Mouse (Mus musculus) MEL (cell line): ENCODE results near the gene Agl. TPM values are rescaled to one million over a fixed set of nuclear protein-coding genes. Genes with fewer than 3 reads are reported as not detected.

Experiments used
- DNase-seq: peaks from one replicate; pipeline ENCODE4 v3.0.0; 2011; ENCODE audit warnings: low read depth, low spot score
- H3K27ac ChIP-seq: 2 replicates; pipeline ENCODE4 v1.5.1; 2012; ENCODE audit warnings: low read depth, mild to moderate bottlenecking, control low read depth, low read length, moderate library complexity; ENCODE audit not compliant: control insufficient read depth
- H3K27me3 ChIP-seq, 2 experiments: fragments of 150-350 bp in 1 of 2; sonication (generic) in 1 of 2; 2 replicates each; pipeline ENCODE4 v1.6.1; 2012; ENCODE audit warnings: low read length in 2 of 2, mild to moderate bottlenecking in 2 of 2, improper control_type of control experiment in 1 of 2, moderate library complexity in 1 of 2; ENCODE audit not compliant: insufficient read depth in 2 of 2, control insufficient read depth in 1 of 2
- H3K36me3 ChIP-seq, 2 experiments: 2 replicates each; pipeline ENCODE4 v1.6.1; 2012 to 2014; ENCODE audit warnings: low read length in 2 of 2, improper control_type of control experiment in 1 of 2, inconsistent platforms in 1 of 2, mild to moderate bottlenecking in 1 of 2; ENCODE audit not compliant: insufficient read depth in 2 of 2, control insufficient read depth in 1 of 2
- H3K4me1 ChIP-seq, 2 experiments: fragments of 150-350 bp in 1 of 2; sonication (generic) in 1 of 2; 2 replicates each; pipeline ENCODE4 v1.6.1; 2012; ENCODE audit warnings: low read length in 2 of 2, improper control_type of control experiment in 1 of 2, mild to moderate bottlenecking in 1 of 2; ENCODE audit not compliant: insufficient read depth in 2 of 2, control insufficient read depth in 1 of 2
- H3K4me3 ChIP-seq, 2 experiments: fragments of 150-350 bp in 1 of 2; sonication (generic) in 1 of 2; 2 replicates each; pipeline ENCODE4 v1.5.1; 2012; ENCODE audit warnings: low read depth in 2 of 2, low read length in 2 of 2, mild to moderate bottlenecking in 2 of 2, moderate library complexity in 2 of 2, control low read depth in 1 of 2, improper control_type of control experiment in 1 of 2; ENCODE audit not compliant: control insufficient read depth in 1 of 2, insufficient read depth in 1 of 2
- H3K79me2 ChIP-seq: 2 replicates; pipeline ENCODE4 v1.6.1; 2012; ENCODE audit warnings: mild to moderate bottlenecking, low read length, moderate library complexity; ENCODE audit not compliant: control insufficient read depth, poor library complexity, insufficient read depth
- H3K9ac ChIP-seq: 2 replicates; pipeline ENCODE4 v1.6.1; 2012; ENCODE audit warnings: low read depth, mild to moderate bottlenecking, control low read depth, low read length, moderate library complexity; ENCODE audit not compliant: control insufficient read depth, poor library complexity, severe bottlenecking
- H3K9me3 ChIP-seq: fragments of 150-350 bp; sonication (generic); replicated peaks from 2 replicates; pipeline ENCODE4 v1.6.1; 2012; ENCODE audit warnings: mild to moderate bottlenecking, low read length, improper control_type of control experiment, moderate library complexity; ENCODE audit not compliant: insufficient read depth
- CHD1 ChIP-seq: IDR thresholded peaks from 2 replicates; pipeline ENCODE4 v1.6.1; 2012; ENCODE audit warnings: low read depth, mild to moderate bottlenecking, inconsistent platforms, low read length, improper control_type of control experiment
- ELF1 ChIP-seq: IDR thresholded peaks from 2 replicates; pipeline ENCODE4 v1.6.1; 2014; ENCODE audit warnings: low read depth, mild to moderate bottlenecking, inconsistent platforms, low read length, improper control_type of control experiment, moderate library complexity
- EP300 ChIP-seq, 2 experiments: IDR thresholded peaks; 2 replicates each; pipeline ENCODE4 v1.6.1; 2011; ENCODE audit warnings: improper control_type of control experiment in 2 of 2, low read length in 2 of 2, low read depth in 1 of 2, mild to moderate bottlenecking in 1 of 2
- ETS1 ChIP-seq: IDR thresholded peaks from 2 replicates; pipeline ENCODE4 v1.6.1; 2012; ENCODE audit warnings: low read depth, mild to moderate bottlenecking, inconsistent platforms, low read length, improper control_type of control experiment, moderate library complexity
- GABPA ChIP-seq: IDR thresholded peaks from 2 replicates; pipeline ENCODE4 v1.6.1; 2012; ENCODE audit warnings: low read depth, mild to moderate bottlenecking, inconsistent platforms, low read length, improper control_type of control experiment, moderate library complexity
- JUND ChIP-seq: IDR thresholded peaks from 2 replicates; pipeline ENCODE4 v1.6.1; 2011; ENCODE audit warnings: low read depth, mild to moderate bottlenecking, improper control_type of control experiment, low read length
- KAT2A ChIP-seq: conservative IDR thresholded peaks from 2 replicates; pipeline ENCODE4 v1.6.1; 2012; ENCODE audit warnings: low read depth, low read length, improper control_type of control experiment, inconsistent platforms
- MAFK ChIP-seq: IDR thresholded peaks from 2 replicates; pipeline ENCODE4 v1.6.1; 2011; ENCODE audit warnings: low read depth, mild to moderate bottlenecking, low read length, improper control_type of control experiment, borderline replicate concordance
- MAX ChIP-seq: IDR thresholded peaks from 2 replicates; pipeline ENCODE4 v1.6.1; 2011; ENCODE audit warnings: low read length, improper control_type of control experiment
- MEF2A ChIP-seq: IDR thresholded peaks from 2 replicates; pipeline ENCODE4 v1.6.1; 2014; ENCODE audit warnings: low read depth, mild to moderate bottlenecking, inconsistent platforms, low read length, improper control_type of control experiment; ENCODE audit not compliant: poor library complexity, insufficient replicate concordance, severe bottlenecking; ENCODE audit errors: extremely low read depth
- MXI1 ChIP-seq: IDR thresholded peaks from 2 replicates; pipeline ENCODE4 v1.6.1; 2011; ENCODE audit warnings: mild to moderate bottlenecking, low read depth, low read length, improper control_type of control experiment
- MYC ChIP-seq: IDR thresholded peaks from 2 replicates; pipeline ENCODE4 v1.6.1; 2011; ENCODE audit warnings: low read depth, mild to moderate bottlenecking, low read length, improper control_type of control experiment, moderate library complexity
- RAD21 ChIP-seq: IDR thresholded peaks from 2 replicates; pipeline ENCODE4 v1.6.1; 2011; ENCODE audit warnings: mild to moderate bottlenecking, low read depth, low read length, improper control_type of control experiment
- RCOR1 ChIP-seq: IDR thresholded peaks from 2 replicates; pipeline ENCODE4 v1.6.1; 2012; ENCODE audit warnings: low read depth, mild to moderate bottlenecking, inconsistent platforms, low read length, improper control_type of control experiment
- SIN3A ChIP-seq: IDR thresholded peaks from 2 replicates; pipeline ENCODE4 v1.6.1; 2012; ENCODE audit warnings: low read length, improper control_type of control experiment, inconsistent platforms
- SMC3 ChIP-seq: IDR thresholded peaks from 2 replicates; pipeline ENCODE4 v1.6.1; 2011; ENCODE audit warnings: low read depth, low read length, improper control_type of control experiment
- TAL1 ChIP-seq: IDR thresholded peaks from 2 replicates; pipeline ENCODE4 v1.6.1; 2012; ENCODE audit warnings: mild to moderate bottlenecking, inconsistent platforms, low read length, moderate library complexity, mixed read lengths
- TCF12 ChIP-seq: IDR thresholded peaks from 2 replicates; pipeline ENCODE4 v1.6.1; 2014; ENCODE audit warnings: low read depth, mild to moderate bottlenecking, inconsistent platforms, low read length, improper control_type of control experiment, moderate library complexity
- UBTF ChIP-seq: IDR thresholded peaks from 2 replicates; pipeline ENCODE4 v1.6.1; 2012; ENCODE audit warnings: low read depth, mild to moderate bottlenecking, inconsistent platforms, low read length, improper control_type of control experiment, moderate library complexity, borderline replicate concordance; ENCODE audit not compliant: insufficient read depth
- USF1 ChIP-seq: IDR thresholded peaks from 2 replicates; pipeline ENCODE4 v1.6.1; 2014; ENCODE audit warnings: low read depth, mild to moderate bottlenecking, inconsistent platforms, low read length, improper control_type of control experiment, moderate library complexity
- USF2 ChIP-seq, 2 experiments: IDR thresholded peaks; 2 replicates each; pipeline ENCODE4 v1.6.1; 2011 to 2012; ENCODE audit warnings: improper control_type of control experiment in 2 of 2, low read length in 2 of 2, borderline replicate concordance in 1 of 2, inconsistent platforms in 1 of 2, low read depth in 1 of 2, mild to moderate bottlenecking in 1 of 2; ENCODE audit not compliant: insufficient read depth in 1 of 2
- ZKSCAN1 ChIP-seq: IDR thresholded peaks from 2 replicates; pipeline ENCODE4 v1.6.1; 2012; ENCODE audit warnings: low read depth, mild to moderate bottlenecking, inconsistent platforms, low read length, improper control_type of control experiment, moderate library complexity
- polyA plus RNA-seq, 2 experiments: library from polyadenylated mRNA; stranded (reverse) in 1 of 2; unstranded in 1 of 2; fragments of >175 nt in 1 of 2; fragments of >200 nt in 1 of 2; gene quantifications; 2 replicates each; pipeline versions ENCODE4 v1.2.1 to v1.2.4; 2012; ENCODE audit warnings: low replicate concordance in 2 of 2, low read depth in 1 of 2; ENCODE audit not compliant: insufficient read length in 2 of 2, insufficient read depth in 1 of 2, missing spikeins in 1 of 2
- total RNA-seq: library from RNA; depleted of rRNA; stranded (reverse); fragments of 300-350 nt; gene quantifications from 2 replicates; pipeline ENCODE4 v1.2.3, GENCODE M21; 2012

The Agl gene
- total and polyA plus RNA-seq, 3 experiments, result 4.6 to 21.1 (median 11.9) TPM

DNA sequence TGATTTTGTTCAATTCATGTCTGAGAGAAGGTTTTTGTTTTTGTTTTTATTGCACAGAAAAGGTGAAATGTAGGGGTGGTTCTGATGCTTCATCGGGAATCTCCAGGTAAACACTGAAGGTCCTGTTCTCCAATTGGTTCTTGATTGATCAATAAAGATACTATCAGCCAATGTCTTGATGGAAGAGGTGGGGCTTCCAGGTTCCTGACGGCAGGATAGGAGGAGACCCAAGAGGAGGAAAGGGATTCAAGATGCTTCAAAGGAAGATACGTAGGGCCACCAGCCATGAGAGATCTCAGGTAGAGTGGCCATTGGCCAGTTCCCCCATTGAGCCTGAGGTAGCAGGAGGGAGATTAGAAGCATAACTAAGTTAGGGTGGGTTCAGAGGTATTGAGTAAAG lies 89.0 kb downstream of the Agl start:
- TF ChIP-seq JUND, result no peak
- TF ChIP-seq TCF12, result no peak
- no peak for TF ChIP-seq USF1
- no peak for TF ChIP-seq SMC3
- TF ChIP-seq MAX, result no peak
- no peak for TF ChIP-seq UBTF
- no peak for TF ChIP-seq SIN3A
- no peak for TF ChIP-seq ZKSCAN1
- no peak for TF ChIP-seq KAT2A
- TF ChIP-seq MXI1, result no peak
- TF ChIP-seq RAD21, result no peak
- no peak for TF ChIP-seq USF2 (IDR thresholded peaks at IDR 0.05; ENCODE audit: borderline replicate concordance in 1 of 2, insufficient read depth in 1 of 2, low read depth in 1 of 2, low read length in 2 of 2)
- no peak for TF ChIP-seq MAFK
- no peak for TF ChIP-seq CHD1
- TF ChIP-seq TAL1, result no peak
- TF ChIP-seq MEF2A, result no peak
- no peak for TF ChIP-seq MYC
- no peak for TF ChIP-seq EP300 (IDR thresholded peaks at IDR 0.05; ENCODE audit: low read depth in 1 of 2, low read length in 2 of 2)
- TF ChIP-seq ETS1, result no peak
- TF ChIP-seq ELF1, result no peak
- TF ChIP-seq, all 39 proteins: peak for 0
- Histone ChIP-seq H3K4me3 (no peak overlapping the region), H3K4me1 (peaks cover 3% of the 10 kb centered on the region in 2 experiments; a peak in 2 of 4 replicates), H3K36me3 (peaks cover 0 to 3% of the 10 kb centered on the region in 2 experiments; a peak in 1 of 4 replicates), H3K79me2 (no peaks in the 10 kb centered on the region), H3K9me3 (no peaks in the 10 kb centered on the region), H3K27me3 (no peaks in the 10 kb centered on the region), H3K27ac (no peak overlapping the region), H3K9ac (no peak overlapping the region)
- no peak for DNase-seq

GRCm38 (mm10) chr3:116713031-116713430 lies 94.9 kb downstream of the Agl start:
- Histone ChIP-seq H3K27me3 (no peaks in the 10 kb centered on the region), H3K27ac (no peak overlapping the region), H3K9me3 (no peaks in the 10 kb centered on the region), H3K36me3 (peaks cover 0 to 9% of the 10 kb centered on the region in 2 experiments; a peak in 2 of 4 replicates), H3K79me2 (peaks cover 23% of the 10 kb centered on the region)
- no peak for TF ChIP-seq GABPA
- TF ChIP-seq RCOR1, result no peak
- TF ChIP-seq ETS1, result no peak
- no peak for TF ChIP-seq USF1
- TF ChIP-seq, all 39 proteins: peak for 0
- peaks cover 4 to 17% of the 10 kb centered on the region in 2 experiments; a peak in 3 of 4 replicates for H3K4me1 ChIP-seq
- peak overlapping the region; percentile 94 for H3K9ac ChIP-seq
- peak; percentile 23 for DNase-seq
- H3K4me3 ChIP-seq, result peak overlapping the region; percentile 92 to 93
